Mouse (Mus musculus): ENCODE measurements around the gene Bdh2.

DNA sequence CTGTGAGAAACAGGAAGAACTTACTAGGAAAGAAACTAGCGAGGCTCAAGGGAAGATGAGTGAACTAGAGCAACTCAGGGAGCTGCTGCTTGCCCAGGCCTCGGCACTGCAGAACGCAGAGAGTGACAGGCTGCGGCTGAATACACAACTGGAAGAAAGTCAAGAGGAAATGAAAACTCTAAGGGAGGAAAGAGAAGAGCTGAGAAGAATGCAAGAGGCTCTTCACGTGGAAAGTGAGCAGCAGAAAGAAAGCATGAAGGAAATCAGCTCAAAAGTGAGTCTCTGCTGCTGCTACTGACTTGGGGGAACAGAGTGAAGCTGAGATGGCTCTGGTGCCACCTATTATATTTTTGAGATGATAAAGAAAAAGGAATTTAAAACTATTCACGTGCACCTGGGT, 34.2 kb upstream of the Bdh2 start:
- no peak for TF ChIP-seq POLR2A (IDR thresholded peaks at IDR 0.05; ENCODE audit: low read depth, low read length)
- no peak for TF ChIP-seq CTCF (IDR thresholded peaks at IDR 0.05; ENCODE audit: extremely low read depth, insufficient read depth, insufficient read length, insufficient replicate concordance)
